ENCODE assay signal across 8 mouse cellular contexts in genomic region chr6:70804632-70805031, GRCm38 (mm10). TPM values are rescaled to one million over a fixed set of nuclear protein-coding genes. Genes with fewer than 3 reads are reported as not detected.
A peak's percentile ranks its signal among the peaks of the same experiment; 100 is the strongest.
DNase-seq lines count a peak whose midpoint lies in the region; ATAC-seq and TF ChIP-seq lines count a peak whose summit lies in the region.

No protein-coding gene starts in this region.

- DNase-seq in heart, adult 18-20 months, result peak; percentile 38 to 64
- DNase-seq in heart, postnatal 25 days (ENCODE audit: low spot score), result no peak
- DNase-seq in ES-E14 (ENCODE audit: low read depth, low spot score), result peak; percentile 68
- DNase-seq in kidney, postnatal 25 days, result peak; percentile 54 to 56
- DNase-seq in gastrocnemius, postnatal 4 days (ENCODE audit: low spot score in 2 of 2), result no peak

- H3K9ac ChIP-seq in ES-E14 (ENCODE audit: insufficient read depth, low read depth, low read length, poor library complexity, severe bottlenecking), result no peak overlapping the region
- no peak overlapping the region for H3K9ac ChIP-seq in heart, embryonic 15.5 days
- no peak overlapping the region for H3K9ac ChIP-seq in midbrain, embryonic 13.5 days (replicated peaks)

- WGBS in heart, embryonic 15.5 days, result 19% methylated on average over 3 of the region's 3 CpGs
- WGBS in midbrain, embryonic 13.5 days, result 27% methylated on average over 3 of the region's 3 CpGs

- no peak overlapping the region for H3K27ac ChIP-seq in ES-E14 (ENCODE audit: insufficient read depth, low read depth, low read length, poor library complexity, severe bottlenecking)
- H3K27ac ChIP-seq in cortical plate, adult 2 months (ENCODE audit: insufficient read depth, low read length), result no peak overlapping the region
- no peak overlapping the region for H3K27ac ChIP-seq in heart, embryonic 15.5 days
- H3K27ac ChIP-seq in midbrain, embryonic 13.5 days, result no peak overlapping the region

- no peak for TF ChIP-seq POLR2A in cortical plate, adult 2 months (IDR thresholded peaks at IDR 0.05; ENCODE audit: extremely low read depth, insufficient read depth, low read length)

- intact Hi-C loops in heart, postnatal 25 days (cut with DNase I), result no loop called here

- ATAC-seq in heart, embryonic 15.5 days (replicated peaks; ENCODE audit: insufficient number of reproducible peaks, insufficient read depth, low FRiP score, low read depth), result 0 out of 2 replicates have a peak, but pooled peaks have one; percentile 19
- ATAC-seq in midbrain, embryonic 13.5 days, result 0 out of 2 replicates have a peak, but pooled peaks have one; percentile 31

- in situ Hi-C loops in ES-E14 (cut with MboI; ENCODE audit: low sequenced_read_pairs in 2 of 2, unreplicated experiment in 2 of 2), result no loop called here

- no peaks in the 10 kb centered on the region for H3K9me3 ChIP-seq in ES-E14 (ENCODE audit: control insufficient read depth, insufficient read depth, low read depth, low read length)
- H3K9me3 ChIP-seq in heart, embryonic 15.5 days (replicated peaks), result no peaks in the 10 kb centered on the region
- H3K9me3 ChIP-seq in midbrain, embryonic 13.5 days, result no peaks in the 10 kb centered on the region

- peak; percentile 41 for TF ChIP-seq CTCF in cortical plate, adult 2 months (IDR thresholded peaks at IDR 0.05; ENCODE audit: extremely low read depth, insufficient read depth, low read length)

- H3K36me3 ChIP-seq in ES-E14 (ENCODE audit: control insufficient read depth, insufficient read depth, low read length, poor library complexity, severe bottlenecking), result no peaks in the 10 kb centered on the region
- no peaks in the 10 kb centered on the region for H3K36me3 ChIP-seq in heart, embryonic 15.5 days
- no peaks in the 10 kb centered on the region for H3K36me3 ChIP-seq in midbrain, embryonic 13.5 days

- peak overlapping the region; percentile 51 for H3K4me2 ChIP-seq in heart, embryonic 15.5 days
- H3K4me2 ChIP-seq in midbrain, embryonic 13.5 days (replicated peaks), result no peak overlapping the region

- peaks cover 2 to 5% of the 10 kb centered on the region in 2 experiments; a peak in 3 of 4 replicates for H3K4me1 ChIP-seq in ES-E14 (ENCODE audit: control insufficient read depth in 2 of 2, insufficient read depth in 2 of 2, low read length in 2 of 2, poor library complexity in 1 of 2)
- H3K4me1 ChIP-seq in cortical plate, adult 2 months (ENCODE audit: control insufficient read depth, insufficient read depth, low read length), result no peaks in the 10 kb centered on the region; the same call in 1 of the 2 replicates
- H3K4me1 ChIP-seq in heart, embryonic 15.5 days (replicated peaks), result peaks cover 12% of the 10 kb centered on the region
- peaks cover 8% of the 10 kb centered on the region for H3K4me1 ChIP-seq in midbrain, embryonic 13.5 days (replicated peaks)

- H3K4me3 ChIP-seq in ES-E14 (ENCODE audit: insufficient read depth in 1 of 2, low read depth in 1 of 2, low read length in 2 of 2, poor library complexity in 1 of 2, severe bottlenecking in 1 of 2), result peak overlapping the region in 1 of 2 experiments; percentile 3; a peak in 1 of 4 replicates
- H3K4me3 ChIP-seq in cortical plate, adult 2 months (ENCODE audit: insufficient read depth, low read length), result no peak overlapping the region
- no peak overlapping the region for H3K4me3 ChIP-seq in heart, embryonic 15.5 days
- no peak overlapping the region for H3K4me3 ChIP-seq in midbrain, embryonic 13.5 days (replicated peaks)

- H3K27me3 ChIP-seq in heart, embryonic 15.5 days, result no peaks in the 10 kb centered on the region
- no peaks in the 10 kb centered on the region for H3K27me3 ChIP-seq in midbrain, embryonic 13.5 days

TF ChIP-seq in ES-E14, 5 proteins besides CTCF, POLR2A, EP300 and RAD21:
- TF ChIP-seq CHD2 (IDR thresholded peaks at IDR 0.05; ENCODE audit: low read depth, low read length) (no peak), MAFK (IDR thresholded peaks at IDR 0.05; ENCODE audit: insufficient read depth, low read depth, low read length) (no peak), ZC3H11A (IDR thresholded peaks at IDR 0.05; ENCODE audit: borderline replicate concordance, low read depth, low read length) (no peak), HCFC1 (IDR thresholded peaks at IDR 0.05; ENCODE audit: borderline replicate concordance, insufficient read depth, low read length) (no peak), ZNF384 (IDR thresholded peaks at IDR 0.05; ENCODE audit: low read depth, low read length) (no peak)

RNA-seq across cellular contexts. Expression of gene Rpia, which starts 12.6 kb away (rescaled TPM):
- total RNA-seq in heart, adult 18-20 months (2021), result 10 to 100 TPM; 13.2 to 15.5 TPM
- 10 to 100 TPM; 11.3 to 13.9 TPM for total RNA-seq in heart, postnatal 25 days (2021)
- 8.0 and 11.0 TPM in 2 replicates for total RNA-seq in ES-E14 (2012; rRNA removed)
- polyA plus RNA-seq in cortical plate, adult 2 months (2012; rRNA removed), result 15.1 and 16.2 TPM in 2 replicates
- polyA plus RNA-seq in heart, embryonic 15.5 days (2015; fragmentation: Nextera tagmentation; extraction: Ambion mirVana), result 1.1 and 1.4 TPM in 2 replicates
- polyA plus RNA-seq in midbrain, embryonic 13.5 days (2015; fragmentation: Nextera tagmentation; extraction: Ambion mirVana), result 2.4 and 3.5 TPM in 2 replicates
- 10 to 100 TPM; 10.8 to 11.1 TPM for total RNA-seq in gastrocnemius, postnatal 4 days (2021)

RNA-seq across cellular contexts. Expression of gene Eif2ak3, which starts 39.7 kb away (rescaled TPM):
- 1 to 10 TPM; 6.9 to 7.5 TPM for total RNA-seq in heart, adult 18-20 months (2021)
- total RNA-seq in heart, postnatal 25 days (2021), result 1 to 10 TPM; 7.9 to 9.3 TPM
- total RNA-seq in ES-E14 (2012; rRNA removed), result 33.9 and 53.9 TPM in 2 replicates
- 16.0 and 17.8 TPM in 2 replicates for polyA plus RNA-seq in cortical plate, adult 2 months (2012; rRNA removed)
- polyA plus RNA-seq in heart, embryonic 15.5 days (2015; fragmentation: Nextera tagmentation; extraction: Ambion mirVana), result 5.2 and 7.5 TPM in 2 replicates
- 12.3 and 13.4 TPM in 2 replicates for polyA plus RNA-seq in midbrain, embryonic 13.5 days (2015; fragmentation: Nextera tagmentation; extraction: Ambion mirVana)
- 10 to 100 TPM; 20.3 to 22.2 TPM for total RNA-seq in gastrocnemius, postnatal 4 days (2021)

Comparison
In these comparisons a context has a peak if more than half of its experiments do, and no peak if none do; other contexts are left out.
1. DNase-seq: peak in heart, adult 18-20 months (2 of 2), ES-E14 (single experiment) and kidney, postnatal 25 days (2 of 2); none in heart, postnatal 25 days (single experiment) and gastrocnemius, postnatal 4 days (0 of 2).